Mouse (Mus musculus) gastrocnemius, postnatal 36 days (tissue): ENCODE results near the gene Ifitm2. TPM values are rescaled to one million over a fixed set of nuclear protein-coding genes. Genes with fewer than 3 reads are reported as not detected.

Experiments used
- DNase-seq, 2 experiments: peaks; one replicate each; pipeline ENCODE4 v3.0.0; 2022
- intact Hi-C: fragments of 180-260 bp; cut with DNase I; formaldehyde crosslinking; loops from one replicate; pipeline ENCODE4 v1.15.1; 2025
- total RNA-seq, 2 experiments: library from RNA; stranded (reverse); gene quantifications; 2 replicates each; pipeline ENCODE4 v1.2.3; 2021

The Ifitm2 gene
- total RNA-seq, 2 experiments from 2014 or later = 50.9 to 51.8 TPM

DNA sequence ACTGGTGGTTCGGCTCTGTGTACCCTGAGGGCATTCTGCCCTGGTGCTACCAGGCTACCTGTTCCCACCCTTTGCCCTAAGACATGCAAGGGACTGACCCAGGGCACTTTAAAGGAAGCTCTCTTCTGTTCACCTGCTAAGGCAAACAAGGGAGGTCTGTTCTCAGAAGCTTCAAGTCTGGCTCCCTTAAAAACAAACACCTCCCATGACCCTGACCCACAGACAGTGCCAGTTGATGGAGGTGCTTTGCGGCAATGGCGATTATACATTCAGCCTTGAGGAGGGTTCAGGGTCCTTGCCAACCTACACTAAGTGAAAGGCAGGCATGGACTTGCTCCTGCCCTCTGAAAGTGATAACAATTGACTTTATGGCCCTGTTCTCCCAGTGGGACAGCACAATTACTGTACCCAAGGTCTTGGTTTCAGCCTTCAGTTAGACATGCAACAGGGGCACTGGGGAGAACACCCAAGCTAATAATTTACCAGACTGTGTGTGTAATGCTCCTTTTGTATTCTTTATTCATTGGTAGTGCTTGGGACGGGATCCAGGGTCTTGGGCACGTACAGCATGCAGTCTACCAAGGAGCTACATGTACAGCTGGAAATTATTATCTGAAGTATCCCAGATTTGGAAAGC, 42.8 kb downstream of the Ifitm2 start:
- intact Hi-C loops = no loop called here
- DNase-seq = no peak

DNA sequence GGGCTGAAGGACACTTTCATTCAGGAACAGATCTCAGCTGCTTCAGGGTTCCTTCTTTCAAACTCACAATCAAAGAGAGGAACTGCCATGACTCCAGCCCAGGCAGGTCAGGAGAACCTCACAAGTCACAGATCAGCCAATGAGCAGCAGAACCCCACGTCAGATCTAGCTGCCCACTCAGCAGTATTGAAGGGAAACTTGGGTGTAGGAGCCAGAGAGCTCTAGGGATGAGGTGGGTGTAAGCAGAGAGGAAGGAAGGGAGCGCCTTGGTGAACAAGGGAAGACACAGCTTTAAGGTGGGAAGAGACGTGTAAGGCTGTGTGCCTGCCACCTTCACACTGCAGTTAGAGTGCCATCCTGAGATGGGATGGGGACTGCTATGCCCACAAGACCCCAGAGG, 43.5 kb downstream of the Ifitm2 start:
- intact Hi-C loops = no loop called here
- DNase-seq = no peak

DNA sequence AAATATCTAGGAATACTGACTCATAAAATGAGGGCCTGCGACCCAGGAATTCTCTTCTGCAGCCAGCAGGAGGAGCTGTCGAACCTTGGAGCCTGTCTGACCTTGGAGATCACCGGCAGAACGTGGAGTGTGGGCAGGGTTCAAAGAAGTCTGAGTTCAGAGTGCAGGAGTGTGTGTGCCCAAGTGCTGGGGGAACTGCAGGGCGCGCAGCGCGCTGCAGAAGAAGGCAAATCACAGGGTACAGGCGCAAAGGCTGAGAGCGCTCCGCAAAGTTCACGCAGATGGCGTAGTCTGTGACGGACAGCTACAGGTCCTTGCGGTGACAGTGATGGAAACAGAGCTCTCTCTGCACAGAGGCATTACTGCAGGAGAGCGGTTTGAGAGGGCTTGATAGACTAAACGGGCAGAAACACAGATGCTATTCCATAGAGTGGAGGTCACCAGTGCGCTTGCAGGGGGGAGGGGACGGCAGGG, 47.1 kb downstream of the Ifitm2 start:
- peak; percentile 64 to 70 for DNase-seq
- intact Hi-C loops = loop anchor here (2.0 to 5.0 kb wide), 3 partner anchors 99 to 159 kb away; no protein-coding TSS in a partner anchor

DNA sequence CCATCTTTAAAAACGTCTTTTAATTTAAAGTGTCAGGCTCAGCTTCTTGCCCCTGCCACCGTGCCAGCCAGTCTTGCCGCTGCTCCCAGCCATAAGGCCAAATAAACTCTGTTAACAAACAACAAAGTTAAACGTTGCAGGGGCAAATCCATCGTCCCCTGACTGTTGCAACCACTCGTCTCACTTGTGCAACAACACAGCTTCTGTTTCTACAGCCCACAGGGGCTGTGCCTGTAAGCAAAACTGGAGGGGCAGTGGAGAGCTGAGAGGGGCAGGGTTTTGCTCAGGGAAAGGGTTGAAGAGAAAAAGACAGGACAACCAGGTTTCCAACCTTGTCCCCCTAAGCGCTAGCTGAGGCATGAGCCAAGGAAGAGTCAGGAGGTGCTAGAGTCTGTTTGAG, 47.6 kb downstream of the Ifitm2 start:
- intact Hi-C loops = loop anchor here (2.0 to 5.0 kb wide), 3 partner anchors 99 to 159 kb away; no protein-coding TSS in a partner anchor
- DNase-seq = no peak

DNA sequence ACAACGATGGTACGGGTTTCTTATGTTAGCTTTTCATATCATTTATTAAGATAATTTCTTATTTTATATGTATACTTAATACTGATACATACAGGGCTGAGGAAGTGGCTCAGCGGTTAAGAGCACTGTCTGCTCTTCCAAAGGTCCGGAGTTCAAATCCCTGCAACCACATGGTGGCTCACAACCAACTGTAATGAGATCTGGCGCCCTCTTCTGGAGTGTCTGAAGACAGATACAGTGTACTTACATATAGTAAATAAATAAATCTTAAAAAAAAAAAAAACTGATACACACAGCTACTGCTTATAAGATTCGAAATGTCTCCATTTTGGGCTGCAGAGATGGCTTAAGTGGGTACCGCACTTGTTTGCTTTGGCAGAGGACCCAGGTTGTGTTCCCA, 48.1 kb downstream of the Ifitm2 start:
- intact Hi-C loops = loop anchor here (2.0 to 5.0 kb wide), 3 partner anchors 100 to 160 kb away; no protein-coding TSS in a partner anchor
- no peak for DNase-seq

DNA sequence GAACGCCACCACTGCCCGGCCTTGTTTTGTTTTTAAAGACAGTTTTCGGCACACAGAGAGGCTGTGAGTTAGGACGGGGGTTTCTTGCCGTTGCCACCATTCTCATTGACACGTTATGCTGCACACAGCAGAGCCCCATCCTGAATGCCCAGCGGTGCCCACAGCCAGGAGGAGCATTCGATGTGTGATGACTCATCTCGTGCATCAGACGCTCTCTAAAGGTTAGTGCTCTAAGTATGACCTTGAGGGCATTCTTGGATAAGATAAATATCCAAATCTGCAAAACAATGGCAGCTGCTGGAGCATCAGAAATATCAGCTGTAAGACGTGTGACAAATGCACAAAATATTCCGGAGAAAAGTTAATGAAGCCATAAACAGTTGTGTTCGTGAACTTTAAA, 48.7 kb downstream of the Ifitm2 start:
- intact Hi-C loops = loop anchor here (5.0 kb wide), 2 partner anchors 100 to 160 kb away; no protein-coding TSS in a partner anchor
- no peak for DNase-seq

DNA sequence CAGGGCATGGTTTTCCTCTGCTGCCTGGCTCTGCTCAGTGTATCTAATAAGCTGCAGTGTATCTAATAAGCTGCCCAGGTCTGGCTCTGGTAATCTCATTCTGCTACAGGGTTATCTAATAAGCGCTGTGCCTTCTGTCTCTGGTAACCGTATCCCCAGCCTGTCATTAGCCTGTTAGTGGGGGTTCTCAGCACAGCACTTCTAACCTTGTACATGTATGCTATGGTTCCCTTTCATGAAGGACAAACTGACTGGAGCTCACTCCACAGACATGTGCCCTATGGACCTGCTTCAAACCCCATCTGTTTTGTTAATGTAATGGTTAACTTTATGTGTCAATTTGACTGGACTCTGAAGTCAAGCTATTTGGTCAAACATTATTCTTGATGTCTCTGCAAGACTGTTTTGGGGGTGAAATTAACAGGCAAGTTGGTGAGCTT, 50.1 kb downstream of the Ifitm2 start:
- intact Hi-C loops = loop anchor here (5.0 kb wide), 2 partner anchors 102 to 162 kb away; no protein-coding TSS in a partner anchor
- DNase-seq = no peak

Other genes with a start within 250 kb of the Ifitm2 start
- gene Cyp2e1, start 192.2 kb downstream of the Ifitm2 start, total RNA-seq = 10 to 100 TPM; 10.2 to 16.8 TPM
- not detected for gene Syce1, start 168.1 kb downstream of the Ifitm2 start, total RNA-seq
- gene Zfp941, start 133.8 kb downstream of the Ifitm2 start, total RNA-seq = under 1 TPM in 1 of 2 experiments, not detected in 1; 0.07 TPM
- not detected for gene Urah, start 121.0 kb downstream of the Ifitm2 start, total RNA-seq
- gene Scgb1c1, start 110.4 kb downstream of the Ifitm2 start, total RNA-seq = not detected
- not detected for gene Odf3, start 108.2 kb downstream of the Ifitm2 start, total RNA-seq
- not detected for gene Gm45785, start 99.7 kb downstream of the Ifitm2 start, total RNA-seq
- 10 to 100 TPM; 12.6 to 14.9 TPM for gene Ric8a, start 99.0 kb downstream of the Ifitm2 start, total RNA-seq
- 1 to 10 TPM; 5.2 to 7.9 TPM for gene Bet1l, start 98.4 kb downstream of the Ifitm2 start, total RNA-seq
- 10 to 100 TPM; 78.3 to 78.9 TPM for gene Psmd13, start 74.0 kb downstream of the Ifitm2 start, total RNA-seq
- 10 to 100 TPM; 26.0 to 26.3 TPM for gene Sirt3, start 73.7 kb downstream of the Ifitm2 start, total RNA-seq
- gene Cox8b, start 55.5 kb downstream of the Ifitm2 start, total RNA-seq = 1,000 to 10,000 TPM; 1,837 to 1,924 TPM
- not detected for gene Nlrp6, start 35.1 kb downstream of the Ifitm2 start, total RNA-seq
- gene Pgghg, start 14.6 kb downstream of the Ifitm2 start, total RNA-seq = 1 to 10 TPM; 3.6 to 4.6 TPM
- under 1 TPM in 1 of 2 experiments, not detected in 1; 0.35 TPM for gene Ifitm5, start 5.7 kb downstream of the Ifitm2 start, total RNA-seq
- gene Gm45717, start 50 bp downstream of the Ifitm2 start, total RNA-seq = not detected
- under 1 TPM in 1 of 2 experiments, not detected in 1; 0.77 TPM for gene Ifitm1, start 11.2 kb upstream of the Ifitm2 start, total RNA-seq
- 10 to 100 TPM; 30.2 to 45.6 TPM for gene Ifitm3, start 54.8 kb upstream of the Ifitm2 start, total RNA-seq
- gene Ifitm6, start 61.9 kb upstream of the Ifitm2 start, total RNA-seq = not detected
- gene Gm17387, start 73.1 kb upstream of the Ifitm2 start, total RNA-seq = not detected
- under 1 TPM; 0.20 to 0.22 TPM for gene B4galnt4, start 105.1 kb upstream of the Ifitm2 start, total RNA-seq
- gene Pkp3, start 122.2 kb upstream of the Ifitm2 start, total RNA-seq = under 1 TPM in 1 of 2 experiments, not detected in 1; 0.12 TPM
- gene Sigirr, start 144.6 kb upstream of the Ifitm2 start, total RNA-seq = 1 to 10 TPM; 1.7 to 2.0 TPM
- not detected for gene Ano9, start 161.8 kb upstream of the Ifitm2 start, total RNA-seq
- 10 to 100 TPM; 15.9 to 18.7 TPM for gene Ptdss2, start 166.4 kb upstream of the Ifitm2 start, total RNA-seq
- gene Rnh1, start 216.9 kb upstream of the Ifitm2 start, total RNA-seq = 10 to 100 TPM; 41.8 to 45.9 TPM
- gene Hras, start 238.0 kb upstream of the Ifitm2 start, total RNA-seq = 100 to 1,000 TPM; 148 to 163 TPM
- gene Lrrc56, start 238.2 kb upstream of the Ifitm2 start, total RNA-seq = 1 to 10 TPM; 2.0 to 2.1 TPM